Mouse (Mus musculus): Measurements from ENCODE around the gene Ubac2.

GRCm38 (mm10) chr14:121970402-121970801, 92.0 kb downstream of the Ubac2 start:
- no peak for TF ChIP-seq CTCF (IDR thresholded peaks at IDR 0.05; ENCODE audit: low read depth)
- no peak for TF ChIP-seq EP300 (IDR thresholded peaks at IDR 0.05; ENCODE audit: low read depth)
